Mouse (Mus musculus): ENCODE measurements around the gene Cntfr. TPM values are rescaled to one million over a fixed set of nuclear protein-coding genes. Genes with fewer than 3 reads are reported as not detected.
"Not testable (repeated sequence)": the region's sequence is repeated elsewhere in the genome, so short reads cannot be mapped to it uniquely, and the experiment has no call there.

The Cntfr gene
- polyA plus RNA-seq, 1 experiment from 2014 or later = 2.8 TPM

- no CpG with 5 or more reads among the region's 4 CpGs for WGBS
Observed at GRCm38 (mm10) chr4:41690014-41690413, 6.9 kb downstream of the Cntfr start.

DNA sequence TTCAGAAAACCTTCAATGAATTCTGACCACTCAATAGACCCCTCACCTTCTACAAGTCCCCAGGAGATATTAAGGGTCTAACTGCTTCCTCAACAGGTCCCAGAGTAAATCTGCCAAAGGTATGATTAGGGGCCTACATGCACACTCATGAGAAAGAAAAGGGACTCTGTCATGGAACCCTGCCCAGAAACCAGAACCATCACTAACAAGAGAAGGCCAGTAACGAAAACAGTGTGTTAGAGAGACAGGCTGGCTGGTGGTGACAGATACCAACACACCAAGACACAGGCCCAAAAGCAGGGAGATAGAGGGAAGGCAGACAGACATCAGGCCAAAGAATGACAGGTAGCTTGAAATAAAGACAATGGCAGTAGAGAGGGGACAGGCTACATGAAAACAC is 8.3 kb downstream of the Cntfr start:
- H3K4me1 ChIP-seq (replicated peaks; ENCODE audit: control insufficient read depth, insufficient read depth, low read length); H3K4me2 ChIP-seq (replicated peaks; ENCODE audit: low read depth); H3K27me3 ChIP-seq (replicated peaks; ENCODE audit: control insufficient read depth, insufficient read depth, low read length); ATAC-seq; H3K9ac ChIP-seq (ENCODE audit: low read depth, low read length); H3K36me3 ChIP-seq (ENCODE audit: control insufficient read depth, insufficient read depth); H3K27ac ChIP-seq (ENCODE audit: low read depth, low read length); H3K9me3 ChIP-seq (ENCODE audit: control insufficient read depth); H3K4me3 ChIP-seq (ENCODE audit: low read depth, low read length): not testable (repeated sequence)
- WGBS = 78% methylated on average over 1 of the region's 1 CpGs

More at GRCm38 (mm10) chr4:41690014-41690413, 6.9 kb downstream of the Cntfr start:
- H3K27me3 ChIP-seq (replicated peaks; ENCODE audit: control insufficient read depth, insufficient read depth, low read length); H3K9me3 ChIP-seq (ENCODE audit: control insufficient read depth); H3K27ac ChIP-seq (ENCODE audit: low read depth, low read length); H3K36me3 ChIP-seq (ENCODE audit: control insufficient read depth, insufficient read depth); H3K4me3 ChIP-seq (ENCODE audit: low read depth, low read length); H3K4me2 ChIP-seq (replicated peaks; ENCODE audit: low read depth); H3K4me1 ChIP-seq (replicated peaks; ENCODE audit: control insufficient read depth, insufficient read depth, low read length); ATAC-seq; H3K9ac ChIP-seq (ENCODE audit: low read depth, low read length): not testable (repeated sequence)

GRCm38 (mm10) chr4:41685882-41686492 is 10.9 kb downstream of the Cntfr start:
- not testable (repeated sequence) for H3K9ac ChIP-seq (ENCODE audit: low read depth, low read length); H3K27ac ChIP-seq (ENCODE audit: low read depth, low read length); ATAC-seq; H3K4me1 ChIP-seq (replicated peaks; ENCODE audit: control insufficient read depth, insufficient read depth, low read length); H3K4me3 ChIP-seq (ENCODE audit: low read depth, low read length); H3K36me3 ChIP-seq (ENCODE audit: control insufficient read depth, insufficient read depth); H3K9me3 ChIP-seq (ENCODE audit: control insufficient read depth); H3K4me2 ChIP-seq (replicated peaks; ENCODE audit: low read depth); H3K27me3 ChIP-seq (replicated peaks; ENCODE audit: control insufficient read depth, insufficient read depth, low read length)
- 57% methylated on average over 9 of the region's 10 CpGs for WGBS

DNA sequence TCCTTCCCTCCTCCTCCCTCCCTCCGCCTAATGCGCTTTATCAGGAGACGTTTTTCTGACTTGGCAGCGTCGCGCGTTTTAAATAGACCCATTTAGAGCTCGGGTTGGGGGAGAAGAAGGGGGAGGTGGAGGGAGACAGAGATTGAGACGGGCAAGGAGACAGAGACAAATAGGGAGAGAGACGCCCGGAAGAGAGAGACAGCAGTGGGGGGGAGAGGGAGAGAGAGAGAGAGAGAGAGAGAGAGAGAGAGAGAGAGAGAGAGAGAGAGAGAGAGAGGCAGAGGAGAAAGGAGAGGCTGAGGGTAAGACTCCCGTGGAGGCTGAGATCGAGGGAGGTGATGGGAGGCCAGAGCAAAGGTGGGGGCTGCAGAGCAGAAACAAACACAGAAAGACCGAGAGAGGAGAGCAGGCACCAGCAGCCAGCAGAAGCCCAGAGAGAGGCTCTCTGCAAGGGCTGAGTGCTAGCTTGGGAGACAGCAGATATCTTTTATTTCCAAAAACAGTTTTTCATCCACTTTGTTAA is 11.9 kb downstream of the Cntfr start:
- 3% methylated on average over 12 of the region's 14 CpGs for WGBS
- ATAC-seq = not testable (repeated sequence)

DNA sequence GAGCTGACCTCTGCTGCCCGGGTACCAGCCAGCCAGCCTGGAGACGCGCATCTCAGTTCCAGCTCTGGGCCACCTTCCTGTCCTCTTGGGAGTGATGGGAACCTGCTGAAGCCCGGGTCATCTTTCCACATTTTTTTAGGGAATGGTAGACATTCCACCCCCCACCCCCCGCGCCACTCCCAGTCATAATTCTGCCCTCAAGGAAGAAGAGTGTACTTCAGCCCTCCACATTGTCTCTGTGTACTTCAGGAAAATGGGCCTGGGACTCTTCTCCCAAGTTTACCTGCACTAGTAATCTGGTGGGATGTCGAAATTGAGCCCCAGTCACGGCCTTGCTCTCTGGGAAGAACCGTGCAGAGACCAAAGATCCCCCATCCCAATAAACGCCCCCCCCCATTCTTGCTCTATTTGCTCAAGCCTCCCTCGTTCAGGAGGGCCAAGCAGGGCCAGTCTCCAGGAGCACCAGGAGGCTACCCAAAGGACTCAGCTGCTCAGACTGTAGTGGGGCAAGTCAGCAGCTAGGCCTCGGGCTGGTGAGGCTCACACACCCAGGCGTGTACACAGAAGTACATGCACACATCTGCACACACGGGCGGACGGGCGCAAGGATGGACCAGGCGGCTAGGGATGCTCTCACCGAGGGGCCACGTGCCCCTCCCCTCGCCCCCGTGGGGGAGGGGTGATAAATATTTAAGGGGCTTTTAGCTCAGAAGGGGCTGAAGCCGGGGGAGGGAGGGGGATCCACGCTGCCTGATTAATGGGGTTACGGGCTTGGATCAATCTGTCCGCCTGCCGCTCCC is 12.6 kb downstream of the Cntfr start:
- not testable (repeated sequence) for ATAC-seq; H3K36me3 ChIP-seq (ENCODE audit: control insufficient read depth, insufficient read depth); H3K27ac ChIP-seq (ENCODE audit: low read depth, low read length); H3K9ac ChIP-seq (ENCODE audit: low read depth, low read length); H3K4me3 ChIP-seq (ENCODE audit: low read depth, low read length); H3K27me3 ChIP-seq (replicated peaks; ENCODE audit: control insufficient read depth, insufficient read depth, low read length); H3K4me2 ChIP-seq (replicated peaks; ENCODE audit: low read depth); H3K4me1 ChIP-seq (replicated peaks; ENCODE audit: control insufficient read depth, insufficient read depth, low read length); H3K9me3 ChIP-seq (ENCODE audit: control insufficient read depth)
- WGBS = 13% methylated on average over 21 of the region's 27 CpGs

More for the DNA sequence above, 11.9 kb downstream of the Cntfr start:
- not testable (repeated sequence) for H3K4me2 ChIP-seq (replicated peaks; ENCODE audit: low read depth); H3K4me1 ChIP-seq (replicated peaks; ENCODE audit: control insufficient read depth, insufficient read depth, low read length); H3K27me3 ChIP-seq (replicated peaks; ENCODE audit: control insufficient read depth, insufficient read depth, low read length); H3K4me3 ChIP-seq (ENCODE audit: low read depth, low read length); H3K36me3 ChIP-seq (ENCODE audit: control insufficient read depth, insufficient read depth); H3K9ac ChIP-seq (ENCODE audit: low read depth, low read length); H3K27ac ChIP-seq (ENCODE audit: low read depth, low read length); H3K9me3 ChIP-seq (ENCODE audit: control insufficient read depth)

- H3K4me3 ChIP-seq (ENCODE audit: low read depth, low read length); H3K27me3 ChIP-seq (replicated peaks; ENCODE audit: control insufficient read depth, insufficient read depth, low read length); H3K4me1 ChIP-seq (replicated peaks; ENCODE audit: control insufficient read depth, insufficient read depth, low read length); H3K9me3 ChIP-seq (ENCODE audit: control insufficient read depth); H3K9ac ChIP-seq (ENCODE audit: low read depth, low read length); H3K36me3 ChIP-seq (ENCODE audit: control insufficient read depth, insufficient read depth); H3K27ac ChIP-seq (ENCODE audit: low read depth, low read length); ATAC-seq: not testable (repeated sequence)
- 0 out of 2 replicates have a peak overlapping the region, but pooled peaks have one; percentile 35 for H3K4me2 ChIP-seq (replicated peaks; ENCODE audit: low read depth)
- 7% methylated on average over 3 of the region's 27 CpGs for WGBS
Observed at GRCm38 (mm10) chr4:41683303-41683702, 13.6 kb downstream of the Cntfr start.

Data from intestine, postnatal 0 days (tissue).